8 mouse cellular contexts compared by ENCODE assay signal in the genomic region with DNA sequence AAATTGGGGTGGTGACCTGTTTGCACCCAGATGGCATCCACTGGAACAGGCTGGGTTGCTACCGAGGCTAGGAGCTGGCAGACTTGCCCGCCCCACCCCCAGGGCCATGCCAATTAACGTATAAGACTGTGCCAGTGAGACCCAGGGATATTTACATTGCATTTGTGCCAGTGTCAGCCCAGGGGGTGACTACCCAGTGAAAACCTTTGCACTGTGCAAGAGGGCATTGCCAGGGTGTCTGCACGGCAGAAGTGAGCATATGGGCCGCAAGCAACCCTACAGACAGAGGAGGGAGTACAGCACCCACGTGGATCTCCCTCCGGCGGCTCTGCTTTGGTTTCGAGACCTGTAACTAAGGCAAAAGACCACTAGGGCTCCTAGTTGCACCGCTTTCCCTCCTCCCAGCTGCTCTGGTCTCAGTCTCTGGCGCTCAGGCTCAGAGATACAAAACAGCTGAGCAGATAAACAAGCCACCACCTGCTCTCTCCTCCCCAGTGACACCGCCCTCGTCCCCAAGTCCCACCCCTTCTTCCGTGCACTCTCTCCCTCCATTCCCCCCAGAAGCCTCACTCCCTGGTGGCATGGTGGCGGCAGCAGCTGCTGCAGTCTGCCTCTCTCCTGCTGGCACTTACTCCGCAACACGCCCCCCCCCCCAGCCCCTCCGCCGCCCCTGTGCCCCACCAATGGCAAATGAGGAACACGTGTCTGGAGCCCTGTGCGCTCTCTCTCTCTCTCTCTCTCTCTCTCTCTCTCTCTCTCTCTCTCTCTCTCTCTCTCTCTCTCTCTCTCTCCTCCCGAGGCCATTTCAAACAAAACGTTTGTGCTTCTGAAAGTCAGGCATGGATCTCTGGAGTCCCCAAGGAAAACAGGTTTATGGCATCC. TPM values are rescaled to one million over a fixed set of nuclear protein-coding genes. Genes with fewer than 3 reads are reported as not detected.
DNase-seq lines count a peak whose midpoint lies in the region; ATAC-seq and TF ChIP-seq lines count a peak whose summit lies in the region.

No protein-coding gene starts in this region.

- intact Hi-C loops in heart, postnatal 36 days (cut with DNase I) = loop anchor here (2.0 to 5.0 kb wide), 2 partner anchors 87 to 157 kb away; a partner anchor contains a TSS

- no peaks in the 10 kb centered on the region for H3K79me2 ChIP-seq in MEL (ENCODE audit: control insufficient read depth, insufficient read depth, low read length, poor library complexity)

- peak in 1 of 2 experiments; percentile 29; a peak in 2 of 4 replicates for TF ChIP-seq EP300 in MEL (IDR thresholded peaks at IDR 0.05; ENCODE audit: low read depth in 1 of 2, low read length in 2 of 2)
- TF ChIP-seq EP300 in lung, postnatal 0 days (IDR thresholded peaks at IDR 0.05) = no peak

- TF ChIP-seq RAD21 in MEL (IDR thresholded peaks at IDR 0.05; ENCODE audit: low read depth, low read length) = peak; percentile 46

- peaks cover 0 to 6% of the 10 kb centered on the region in 2 experiments; a peak in 3 of 4 replicates for H3K4me1 ChIP-seq in MEL (ENCODE audit: control insufficient read depth in 1 of 2, insufficient read depth in 2 of 2, low read length in 2 of 2)
- H3K4me1 ChIP-seq in forebrain, embryonic 12.5 days = peaks cover 31% of the 10 kb centered on the region
- H3K4me1 ChIP-seq in lung, postnatal 0 days (ENCODE audit: insufficient read depth, low read depth, low read length) = peaks cover 7% of the 10 kb centered on the region

- H3K36me3 ChIP-seq in MEL (ENCODE audit: control insufficient read depth in 1 of 2, insufficient read depth in 2 of 2, low read length in 2 of 2) = peaks cover 0 to 8% of the 10 kb centered on the region in 2 experiments; a peak in 2 of 4 replicates
- H3K36me3 ChIP-seq in forebrain, embryonic 12.5 days (replicated peaks) = no peaks in the 10 kb centered on the region
- H3K36me3 ChIP-seq in lung, postnatal 0 days (ENCODE audit: insufficient read depth, low read length) = no peaks in the 10 kb centered on the region

- H3K4me2 ChIP-seq in forebrain, embryonic 12.5 days = peak overlapping the region; percentile 88
- H3K4me2 ChIP-seq in lung, postnatal 0 days (replicated peaks; ENCODE audit: low read depth, low read length) = peak overlapping the region; percentile 71

- peak; percentile 25 to 43 (median 28); a peak in 5 of 6 replicates for TF ChIP-seq CTCF in MEL (IDR thresholded peaks at IDR 0.05 in 2 of 3, conservative IDR thresholded peaks at IDR 0.05 in 1 of 3; ENCODE audit: control insufficient read depth in 1 of 3, insufficient read depth in 1 of 3, low read depth in 2 of 3, low read length in 3 of 3, poor library complexity in 1 of 3, severe bottlenecking in 1 of 3)
- TF ChIP-seq CTCF in lung, postnatal 0 days (IDR thresholded peaks at IDR 0.05) = peak; percentile 48

- 0% methylated on average over 20 of the region's 23 CpGs for WGBS in forebrain, embryonic 12.5 days
- WGBS in lung, postnatal 0 days = 2% methylated on average over 22 of the region's 23 CpGs

- peak; percentile 92 for ATAC-seq in forebrain, embryonic 12.5 days (ENCODE audit: low FRiP score)
- ATAC-seq in lung, postnatal 0 days = peak; percentile 74

- no peaks in the 10 kb centered on the region for H3K27me3 ChIP-seq in MEL (ENCODE audit: control insufficient read depth in 1 of 2, insufficient read depth in 2 of 2, low read length in 2 of 2)
- 0 out of 2 replicates have a peak, but pooled peaks cover 4% of the 10 kb centered on the region for H3K27me3 ChIP-seq in forebrain, embryonic 12.5 days
- H3K27me3 ChIP-seq in lung, postnatal 0 days (replicated peaks; ENCODE audit: insufficient read depth, low read length) = no peaks in the 10 kb centered on the region

- no peaks in the 10 kb centered on the region for H3K9me3 ChIP-seq in MEL (replicated peaks; ENCODE audit: insufficient read depth, low read length)
- H3K9me3 ChIP-seq in forebrain, embryonic 12.5 days = no peaks in the 10 kb centered on the region
- no peaks in the 10 kb centered on the region for H3K9me3 ChIP-seq in lung, postnatal 0 days (ENCODE audit: low read length)

- H3K9ac ChIP-seq in MEL (ENCODE audit: control insufficient read depth, low read depth, low read length, poor library complexity, severe bottlenecking) = peak overlapping the region; percentile 57
- H3K9ac ChIP-seq in forebrain, embryonic 12.5 days = peak overlapping the region; percentile 48
- H3K9ac ChIP-seq in lung, postnatal 0 days (replicated peaks; ENCODE audit: low read depth) = no peak overlapping the region

- no peak overlapping the region for H3K27ac ChIP-seq in MEL (ENCODE audit: control insufficient read depth, low read depth, low read length)
- peak overlapping the region; percentile 83 for H3K27ac ChIP-seq in forebrain, embryonic 12.5 days
- no peak overlapping the region for H3K27ac ChIP-seq in lung, postnatal 0 days (ENCODE audit: low read length)

- DNase-seq in MEL (ENCODE audit: low read depth, low spot score) = peak; percentile 89
- peak; percentile 67 for DNase-seq in c-Kit-positive CD71-positive TER-119-negative erythroid progenitor cells, embryonic 14.5 days (ENCODE audit: low read depth)
- peak; percentile 37 to 62 for DNase-seq in heart, postnatal 36 days
- DNase-seq in layer of hippocampus, postnatal 10 days (ENCODE audit: low spot score in 2 of 2) = peak; percentile 55 to 68
- DNase-seq in lung, postnatal 0 days (ENCODE audit: low spot score) = peak; percentile 63
- peak; percentile 97 for DNase-seq in retina, postnatal 1 day
- peak; percentile 86 for DNase-seq in thymus, postnatal 4 days

- H3K4me3 ChIP-seq in MEL (ENCODE audit: control insufficient read depth in 1 of 2, insufficient read depth in 1 of 2, low read depth in 2 of 2, low read length in 2 of 2) = peak overlapping the region; percentile 50 to 58
- H3K4me3 ChIP-seq in forebrain, embryonic 12.5 days (replicated peaks) = peak overlapping the region; percentile 37
- H3K4me3 ChIP-seq in lung, postnatal 0 days (ENCODE audit: low read depth, low read length) = peak overlapping the region; percentile 35

- TF ChIP-seq POLR2A in MEL (IDR thresholded peaks at IDR 0.05; ENCODE audit: control insufficient read depth in 1 of 2, insufficient read depth in 1 of 2, low read depth in 1 of 2, low read length in 2 of 2, poor library complexity in 1 of 2) = no peak; a peak in 2 of 4 replicates

TF ChIP-seq in MEL, 35 proteins besides CTCF, POLR2A, EP300 and RAD21 (continues in another document):
- no peak for TF ChIP-seq ELF1 (IDR thresholded peaks at IDR 0.05; ENCODE audit: low read depth, low read length)
- peak; percentile 99 for TF ChIP-seq ETS1 (IDR thresholded peaks at IDR 0.05; ENCODE audit: low read depth, low read length)
- peak; percentile 96 for TF ChIP-seq JUND (IDR thresholded peaks at IDR 0.05; ENCODE audit: low read depth, low read length)
- TF ChIP-seq TBP (IDR thresholded peaks at IDR 0.05; ENCODE audit: low read depth, low read length) = no peak
- TF ChIP-seq CHD2 (IDR thresholded peaks at IDR 0.05; ENCODE audit: low read length) = no peak
- TF ChIP-seq UBTF (IDR thresholded peaks at IDR 0.05; ENCODE audit: borderline replicate concordance, insufficient read depth, low read depth, low read length) = no peak
- TF ChIP-seq CHD1 (IDR thresholded peaks at IDR 0.05; ENCODE audit: low read depth, low read length) = no peak
- peak; percentile 63 for TF ChIP-seq MAZ (IDR thresholded peaks at IDR 0.05; ENCODE audit: low read depth, low read length)
- no peak for TF ChIP-seq MAFK (IDR thresholded peaks at IDR 0.05; ENCODE audit: borderline replicate concordance, low read depth, low read length)
- no peak for TF ChIP-seq RCOR1 (IDR thresholded peaks at IDR 0.05; ENCODE audit: low read depth, low read length)
- peak; percentile 58; the same call in 1 of the 2 replicates for TF ChIP-seq TCF12 (IDR thresholded peaks at IDR 0.05; ENCODE audit: low read depth, low read length)
- TF ChIP-seq POLR2AphosphoS5 (IDR thresholded peaks at IDR 0.05; ENCODE audit: borderline replicate concordance, low read depth, low read length) = no peak
- TF ChIP-seq MYC (IDR thresholded peaks at IDR 0.05; ENCODE audit: low read depth, low read length) = peak; percentile 65; the same call in 1 of the 2 replicates
- no peak for TF ChIP-seq MYB (IDR thresholded peaks at IDR 0.05; ENCODE audit: low read depth, low read length)
- 0 out of 2 replicates have a peak, but pooled peaks have one; percentile 7 for TF ChIP-seq TAL1 (IDR thresholded peaks at IDR 0.05; ENCODE audit: low read length)
- no peak for TF ChIP-seq ZMIZ1 (IDR thresholded peaks at IDR 0.05; ENCODE audit: low read depth, low read length)
- TF ChIP-seq POLR2AphosphoS2 (IDR thresholded peaks at IDR 0.05; ENCODE audit: low read length) = no peak
- TF ChIP-seq E2F4 (IDR thresholded peaks at IDR 0.05; ENCODE audit: borderline replicate concordance, low read depth, low read length) = no peak
- TF ChIP-seq KAT2A (conservative IDR thresholded peaks at IDR 0.05; ENCODE audit: low read depth, low read length) = no peak
- no peak for TF ChIP-seq BHLHE40 (IDR thresholded peaks at IDR 0.05; ENCODE audit: borderline replicate concordance, low read depth, low read length)
- TF ChIP-seq MAX (IDR thresholded peaks at IDR 0.05; ENCODE audit: low read length) = peak; percentile 87
- 0 out of 2 replicates have a peak, but pooled peaks have one; percentile 11 for TF ChIP-seq NELFE (IDR thresholded peaks at IDR 0.05; ENCODE audit: low read depth, low read length)
- TF ChIP-seq GATA1 (IDR thresholded peaks at IDR 0.05; ENCODE audit: low read depth, low read length) = peak; percentile 78
- TF ChIP-seq ZKSCAN1 (IDR thresholded peaks at IDR 0.05; ENCODE audit: low read depth, low read length) = no peak
- no peak for TF ChIP-seq USF2 (IDR thresholded peaks at IDR 0.05; ENCODE audit: borderline replicate concordance in 1 of 2, insufficient read depth in 1 of 2, low read depth in 1 of 2, low read length in 2 of 2)
- TF ChIP-seq USF1 (IDR thresholded peaks at IDR 0.05; ENCODE audit: low read depth, low read length) = no peak
- peak; percentile 23; the same call in 1 of the 2 replicates for TF ChIP-seq ZC3H11A (IDR thresholded peaks at IDR 0.05; ENCODE audit: low read depth, low read length)
- no peak for TF ChIP-seq MEF2A (IDR thresholded peaks at IDR 0.05; ENCODE audit: extremely low read depth, insufficient replicate concordance, low read depth, low read length, poor library complexity, severe bottlenecking)

RNA-seq across cellular contexts. Expression of a gene that starts 49.0 kb away (rescaled TPM):
- total RNA-seq in MEL (2012; rRNA removed) = 17.4 and 19.9 TPM in 2 replicates
- 10 to 100 TPM in 1 of 2 experiments, not detected in 1; 17.8 TPM for polyA plus RNA-seq in MEL (2012; ENCODE audit: insufficient read depth in 1 of 2, insufficient read length in 2 of 2, low read depth in 1 of 2, low replicate concordance in 2 of 2, missing spikeins in 1 of 2)
- polyA plus RNA-seq in forebrain, embryonic 12.5 days (2016; fragmentation: Nextera tagmentation; extraction: Ambion mirVana) = 17.1 and 19.1 TPM in 2 replicates
- 10 to 100 TPM; 17.7 to 22.2 TPM for total RNA-seq in heart, postnatal 36 days (2021)
- total RNA-seq in layer of hippocampus, postnatal 10 days (2021) = 10 to 100 TPM; 34.3 to 37.2 TPM
- 10.1 and 10.5 TPM in 2 replicates for polyA plus RNA-seq in lung, postnatal 0 days (2015; fragmentation: Nextera tagmentation; extraction: Ambion mirVana)
